Mouse (Mus musculus): ENCODE data around the gene Olfr691. TPM values are rescaled to one million over a fixed set of nuclear protein-coding genes. Genes with fewer than 3 reads are reported as not detected.

Gene Olfr691
- total RNA-seq, 2 experiments from 2014 or later: not detected

Other genes with a start within 250 kb of the Olfr691 start
- not detected for gene Olfr680-ps1, start 249.5 kb downstream of the Olfr691 start, total RNA-seq (2021)
- gene Olfr681, start 225.4 kb downstream of the Olfr691 start, total RNA-seq (2021): not detected
- gene Olfr683, start 195.3 kb downstream of the Olfr691 start, total RNA-seq (2021): not detected
- not detected for gene Olfr684, start 178.6 kb downstream of the Olfr691 start, total RNA-seq (2021)
- gene Olfr685, start 156.3 kb downstream of the Olfr691 start, total RNA-seq (2021): not detected
- not detected for gene Olfr686, start 134.8 kb downstream of the Olfr691 start, total RNA-seq (2021)
- not detected for gene Olfr688, start 54.2 kb downstream of the Olfr691 start, total RNA-seq (2021)
- gene Olfr689, start 31.1 kb downstream of the Olfr691 start, total RNA-seq (2021): not detected
- not detected for gene Olfr690, start 8.2 kb downstream of the Olfr691 start, total RNA-seq (2021)
- not detected for gene Olfr692, start 26.0 kb upstream of the Olfr691 start, total RNA-seq (2021)
- not detected for gene Gm5901, start 32.8 kb upstream of the Olfr691 start, total RNA-seq (2021)
- 10 to 100 TPM; 11.0 to 12.2 TPM for gene Fam160a2, start 57.8 kb upstream of the Olfr691 start, total RNA-seq (2021)
- gene Cnga4, start 62.3 kb upstream of the Olfr691 start, total RNA-seq (2021): not detected
- gene Cckbr, start 83.5 kb upstream of the Olfr691 start, total RNA-seq (2021): not detected
- gene Cavin3, start 140.0 kb upstream of the Olfr691 start, total RNA-seq (2021): 10 to 100 TPM in 1 of 2 experiments, 1 to 10 TPM in 1; 9.1 to 13.0 TPM
- gene Smpd1, start 212.1 kb upstream of the Olfr691 start, total RNA-seq (2021): 10 to 100 TPM; 49.7 to 53.4 TPM
- gene Apbb1, start 239.4 kb upstream of the Olfr691 start, total RNA-seq (2021): 1 to 10 TPM; 7.4 to 7.5 TPM